ENCODE assay signal across 7 mouse cellular contexts in the genomic region with DNA sequence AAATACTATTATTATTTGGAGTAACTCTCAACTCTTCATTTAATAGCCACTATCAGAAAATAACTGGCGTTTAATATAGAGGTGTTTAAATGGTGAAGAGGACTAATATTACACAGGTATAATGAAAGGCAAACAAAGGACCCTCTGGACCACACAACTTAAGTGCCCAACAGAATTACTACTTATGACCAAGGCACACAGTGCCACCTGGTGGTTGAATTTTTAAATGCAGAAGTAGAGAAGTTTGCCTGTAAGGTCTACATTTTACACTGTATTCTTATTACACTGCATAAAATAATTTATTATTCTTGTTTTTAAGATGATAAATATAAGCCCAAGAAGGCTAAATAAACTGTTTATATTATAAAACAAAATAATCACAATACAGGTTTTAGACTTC.
DNase-seq lines count a peak whose midpoint lies in the region; ATAC-seq and TF ChIP-seq lines count a peak whose summit lies in the region.

No protein-coding gene starts in this region.

- no peak for TF ChIP-seq POLR2A in kidney, adult 2 months (IDR thresholded peaks at IDR 0.05; ENCODE audit: low read depth, low read length)

- H3K4me2 ChIP-seq in embryonic facial prominence, embryonic 11.5 days (ENCODE audit: low read depth, low read length): no peak overlapping the region
- no peak overlapping the region for H3K4me2 ChIP-seq in lung, embryonic 14.5 days

- no peak overlapping the region for H3K4me3 ChIP-seq in kidney, adult 2 months (ENCODE audit: insufficient read depth, low read depth, low read length)
- H3K4me3 ChIP-seq in embryonic facial prominence, embryonic 11.5 days (ENCODE audit: low read depth, low read length): no peak overlapping the region
- H3K4me3 ChIP-seq in lung, embryonic 14.5 days (ENCODE audit: low read depth, low read length): no peak overlapping the region

- H3K4me1 ChIP-seq in kidney, adult 2 months (ENCODE audit: control insufficient read depth, insufficient read depth, low read length): no peaks in the 10 kb centered on the region
- H3K4me1 ChIP-seq in embryonic facial prominence, embryonic 11.5 days (ENCODE audit: control insufficient read depth, insufficient read depth, low read length): no peaks in the 10 kb centered on the region
- no peaks in the 10 kb centered on the region for H3K4me1 ChIP-seq in lung, embryonic 14.5 days (ENCODE audit: insufficient read depth)

- 27% methylated on average over 1 of the region's 1 CpGs for WGBS in kidney, adult 2 months
- WGBS in embryonic facial prominence, embryonic 11.5 days: 31% methylated on average over 1 of the region's 1 CpGs
- 25% methylated on average over 1 of the region's 1 CpGs for WGBS in lung, embryonic 14.5 days

- no peak overlapping the region for H3K27ac ChIP-seq in kidney, adult 2 months (ENCODE audit: insufficient read depth, low read depth, low read length)
- no peak overlapping the region for H3K27ac ChIP-seq in embryonic facial prominence, embryonic 11.5 days (replicated peaks; ENCODE audit: low read depth, low read length)
- no peak overlapping the region for H3K27ac ChIP-seq in lung, embryonic 14.5 days (ENCODE audit: low read depth)

- H3K9me3 ChIP-seq in embryonic facial prominence, embryonic 11.5 days (replicated peaks; ENCODE audit: control insufficient read depth, low read length): no peaks in the 10 kb centered on the region
- no peaks in the 10 kb centered on the region for H3K9me3 ChIP-seq in lung, embryonic 14.5 days (ENCODE audit: low read depth, low read length)

- H3K36me3 ChIP-seq in kidney, adult 2 months (ENCODE audit: control insufficient read depth, insufficient read depth, low read length): no peaks in the 10 kb centered on the region
- no peaks in the 10 kb centered on the region for H3K36me3 ChIP-seq in embryonic facial prominence, embryonic 11.5 days (replicated peaks; ENCODE audit: control insufficient read depth, insufficient read depth, low read depth, low read length)
- 0 out of 2 replicates have a peak, but pooled peaks cover 12% of the 10 kb centered on the region for H3K36me3 ChIP-seq in lung, embryonic 14.5 days (ENCODE audit: insufficient read depth)

- DNase-seq in kidney, adult 2 months: peak; percentile 43
- no peak for DNase-seq in kidney, adult 18-20 months
- peak; percentile 59 to 67 for DNase-seq in B cell, adult 2 months
- peak; percentile 6 for DNase-seq in T-cell, adult 2 months (ENCODE audit: low spot score)
- DNase-seq in embryonic facial prominence, embryonic 11.5 days (ENCODE audit: low spot score): peak; percentile 87
- peak; percentile 93 for DNase-seq in lung, embryonic 14.5 days
- peak; percentile 49 for DNase-seq in thymus, postnatal 14 days

- ATAC-seq in embryonic facial prominence, embryonic 11.5 days (replicated peaks; ENCODE audit: insufficient number of reproducible peaks, low FRiP score, low TSS enrichment, low read depth): no peak
- no peak for ATAC-seq in lung, embryonic 14.5 days (ENCODE audit: insufficient read depth)

- no peak for TF ChIP-seq CTCF in kidney, adult 2 months (conservative IDR thresholded peaks at IDR 0.05; ENCODE audit: insufficient read depth, insufficient read length, low read depth, low read length)
- peak; percentile 74 for TF ChIP-seq CTCF in lung, embryonic 14.5 days (IDR thresholded peaks at IDR 0.05; ENCODE audit: low read depth)

- no peaks in the 10 kb centered on the region for H3K27me3 ChIP-seq in kidney, adult 2 months (replicated peaks; ENCODE audit: control insufficient read depth, insufficient read depth, low read length)
- no peaks in the 10 kb centered on the region for H3K27me3 ChIP-seq in embryonic facial prominence, embryonic 11.5 days (ENCODE audit: control insufficient read depth, insufficient read depth, low read length)
- H3K27me3 ChIP-seq in lung, embryonic 14.5 days (ENCODE audit: insufficient read depth, low read length): no peaks in the 10 kb centered on the region

- H3K9ac ChIP-seq in embryonic facial prominence, embryonic 11.5 days (replicated peaks; ENCODE audit: low read length): no peak overlapping the region
- no peak overlapping the region for H3K9ac ChIP-seq in lung, embryonic 14.5 days
